Mouse (Mus musculus) embryonic facial prominence, embryonic 13.5 days (tissue): ENCODE data around the gene Sord. TPM values are rescaled to one million over a fixed set of nuclear protein-coding genes. Genes with fewer than 3 reads are reported as not detected.

ENCODE experiments used
- ATAC-seq: fragments of 200-750 bp; cut with Nextera tagmentation; 2 replicates; pipeline ENCODE4 v1.8.0; 2017; ENCODE audit warnings: low read depth; ENCODE audit not compliant: insufficient number of reproducible peaks, insufficient read depth, low FRiP score, low TSS enrichment
- H3K27ac ChIP-seq: fragments of 300-500 bp; sonication (generic); 2 replicates; pipeline ENCODE4 v1.5.1; 2015; ENCODE audit warnings: moderate library complexity, mild to moderate bottlenecking, inconsistent platforms
- H3K27me3 ChIP-seq: fragments of 300-500 bp; sonication (generic); 2 replicates; pipeline ENCODE4 v1.6.1; 2015; ENCODE audit warnings: mild to moderate bottlenecking, inconsistent platforms
- H3K36me3 ChIP-seq: fragments of 300-500 bp; sonication (generic); 2 replicates; pipeline ENCODE4 v1.6.1; 2015; ENCODE audit warnings: mild to moderate bottlenecking, inconsistent platforms
- H3K4me1 ChIP-seq: fragments of 300-500 bp; sonication (generic); 2 replicates; pipeline ENCODE4 v1.6.1; 2015; ENCODE audit warnings: inconsistent platforms
- H3K4me2 ChIP-seq: fragments of 300-500 bp; sonication (generic); 2 replicates; pipeline ENCODE4 v1.6.1; 2015; ENCODE audit warnings: moderate library complexity, mild to moderate bottlenecking, inconsistent platforms
- H3K4me3 ChIP-seq: fragments of 300-500 bp; sonication (generic); 2 replicates; pipeline ENCODE4 v1.5.1; 2015; ENCODE audit warnings: mild to moderate bottlenecking, inconsistent platforms
- H3K9ac ChIP-seq: fragments of 300-500 bp; sonication (generic); 2 replicates; pipeline ENCODE4 v1.6.1; 2015; ENCODE audit warnings: mild to moderate bottlenecking, inconsistent platforms
- H3K9me3 ChIP-seq: fragments of 300-500 bp; sonication (generic); 2 replicates; pipeline ENCODE4 v1.6.1; 2016; ENCODE audit warnings: inconsistent platforms
- WGBS: fragments of 180-500 bp; shearing (Covaris S2); methylation state at CpG from one replicate; pipeline ENCODE4 v1.1.7; 2015; ENCODE audit warnings: mixed read lengths; 5-methylcytosine and 5-hydroxymethylcytosine counted together
- polyA plus RNA-seq: library from polyadenylated mRNA; unstranded; fragments of >200 nt; fragmentation: Nextera tagmentation; extraction: Ambion mirVana; gene quantifications from 2 replicates; pipeline ENCODE4 v1.2.1, GENCODE M21; 2015

Sord gene
- polyA plus RNA-seq, 1 experiment from 2014 or later: 23.0 TPM

DNA sequence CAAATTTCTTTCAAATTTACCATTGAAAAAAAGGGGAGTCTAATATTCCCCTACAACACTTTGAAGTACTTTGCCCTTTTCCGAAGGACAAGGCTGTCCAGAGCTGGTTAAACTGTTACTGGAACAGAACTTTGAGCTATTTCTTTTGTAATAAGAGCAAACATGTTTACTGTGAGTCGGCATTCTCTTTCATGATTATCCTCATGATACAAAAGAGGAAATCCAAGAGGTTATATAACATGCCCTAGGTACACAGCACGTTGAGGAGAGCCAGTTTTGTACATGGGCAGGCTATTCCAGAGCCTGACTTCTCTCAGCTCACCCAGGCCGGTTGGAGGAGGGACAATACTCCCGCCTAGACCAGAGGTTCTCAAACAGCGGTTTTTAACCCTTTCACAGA, 7.4 kb downstream of the Sord start:
- Histone ChIP-seq H3K36me3 (no peaks in the 10 kb centered on the region), H3K9ac (no peak overlapping the region), H3K4me3 (no peak overlapping the region), H3K4me2 (no peak overlapping the region), H3K9me3 (no peaks in the 10 kb centered on the region), H3K4me1 (0 out of 2 replicates have a peak, but pooled peaks cover 3% of the 10 kb centered on the region), H3K27ac (no peak overlapping the region), H3K27me3 (no peaks in the 10 kb centered on the region)
- ATAC-seq: no peak
- 61% methylated on average over 6 of the region's 6 CpGs for WGBS

DNA sequence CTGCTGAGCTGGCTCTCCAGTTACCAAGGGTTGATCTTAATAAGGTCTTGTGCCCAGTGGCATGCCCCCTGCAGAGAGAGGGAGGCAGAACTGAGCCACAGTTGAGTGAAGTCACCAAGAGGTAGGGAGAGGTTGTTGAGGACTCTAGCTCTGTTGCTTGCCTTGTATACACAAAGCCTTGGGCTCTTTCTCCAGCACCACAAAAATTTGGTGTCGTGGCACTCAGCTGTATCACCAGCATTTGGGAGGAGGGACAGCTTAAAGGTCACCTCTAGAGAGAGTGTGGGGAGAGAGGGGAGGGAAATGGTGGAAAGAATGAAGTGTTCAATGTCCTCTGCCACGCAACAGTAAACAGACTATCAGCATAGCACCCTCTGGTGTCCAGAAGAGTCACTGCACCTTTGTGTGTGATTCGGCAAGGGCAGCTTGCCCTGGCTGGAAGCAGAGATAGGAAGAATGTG, 9.2 kb downstream of the Sord start:
- Histone ChIP-seq H3K27me3 (no peaks in the 10 kb centered on the region), H3K4me2 (no peak overlapping the region), H3K4me1 (0 out of 2 replicates have a peak, but pooled peaks cover 3% of the 10 kb centered on the region), H3K4me3 (no peak overlapping the region), H3K36me3 (no peaks in the 10 kb centered on the region), H3K9ac (no peak overlapping the region), H3K9me3 (no peaks in the 10 kb centered on the region), H3K27ac (no peak overlapping the region)
- WGBS: 4% methylated on average over 3 of the region's 3 CpGs
- peak; percentile 37; the same call in 1 of the 2 replicates for ATAC-seq

DNA sequence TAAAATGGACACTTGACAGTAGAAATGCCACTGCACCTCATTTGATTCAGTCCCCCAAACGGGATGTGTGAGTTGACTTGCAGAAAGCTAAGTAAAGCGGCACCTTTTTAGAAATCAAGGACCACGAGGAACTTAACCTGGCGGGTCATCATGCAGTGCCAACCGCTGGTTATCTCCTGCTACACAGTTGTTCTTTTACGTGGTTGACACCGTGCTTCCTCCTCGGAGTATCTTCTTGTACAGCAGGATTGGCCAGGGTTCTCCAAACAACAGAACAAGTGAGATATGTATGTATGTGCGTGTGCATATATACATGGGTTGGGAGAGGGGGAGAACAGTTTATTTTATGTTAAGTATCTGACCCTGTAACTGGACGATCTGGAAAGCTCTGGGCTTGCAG, 13.2 kb downstream of the Sord start:
- no peak overlapping the region for H3K4me3 ChIP-seq
- H3K36me3 ChIP-seq: no peaks in the 10 kb centered on the region
- no peaks in the 10 kb centered on the region for H3K9me3 ChIP-seq
- 86% methylated on average over 10 of the region's 10 CpGs for WGBS
- no peak overlapping the region for H3K27ac ChIP-seq
- no peak overlapping the region for H3K9ac ChIP-seq
- H3K4me2 ChIP-seq: no peak overlapping the region
- H3K27me3 ChIP-seq: no peaks in the 10 kb centered on the region
- ATAC-seq: no peak
- 0 out of 2 replicates have a peak, but pooled peaks cover 3% of the 10 kb centered on the region for H3K4me1 ChIP-seq

DNA sequence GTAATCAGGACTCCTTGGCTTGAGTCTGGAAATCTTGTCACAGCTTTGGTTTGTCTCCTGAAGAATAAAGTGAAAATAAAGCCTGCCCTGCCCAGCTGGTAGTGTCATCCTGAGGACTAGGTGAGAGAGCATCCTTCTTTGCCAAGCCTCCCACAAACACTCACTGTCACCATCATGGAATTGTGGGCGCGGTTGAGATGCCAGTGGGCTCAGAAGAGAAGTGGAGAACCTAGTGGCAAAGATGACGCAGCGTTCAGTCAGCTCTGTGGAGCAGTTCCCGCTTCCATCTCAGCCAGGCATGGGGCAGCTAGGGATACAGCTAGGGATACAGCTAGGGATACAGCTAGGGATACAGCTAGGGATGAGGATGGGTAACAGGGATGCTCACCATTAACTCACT, 21.4 kb downstream of the Sord start:
- no peak overlapping the region for H3K4me3 ChIP-seq
- 90% methylated on average over 5 of the region's 5 CpGs for WGBS
- no peak overlapping the region for H3K27ac ChIP-seq
- H3K4me2 ChIP-seq: no peak overlapping the region
- H3K27me3 ChIP-seq: no peaks in the 10 kb centered on the region
- H3K9me3 ChIP-seq: no peaks in the 10 kb centered on the region
- peaks cover 9% of the 10 kb centered on the region; the same call in 1 of the 2 replicates for H3K4me1 ChIP-seq
- no peaks in the 10 kb centered on the region for H3K36me3 ChIP-seq
- no peak overlapping the region for H3K9ac ChIP-seq
- ATAC-seq: no peak

DNA sequence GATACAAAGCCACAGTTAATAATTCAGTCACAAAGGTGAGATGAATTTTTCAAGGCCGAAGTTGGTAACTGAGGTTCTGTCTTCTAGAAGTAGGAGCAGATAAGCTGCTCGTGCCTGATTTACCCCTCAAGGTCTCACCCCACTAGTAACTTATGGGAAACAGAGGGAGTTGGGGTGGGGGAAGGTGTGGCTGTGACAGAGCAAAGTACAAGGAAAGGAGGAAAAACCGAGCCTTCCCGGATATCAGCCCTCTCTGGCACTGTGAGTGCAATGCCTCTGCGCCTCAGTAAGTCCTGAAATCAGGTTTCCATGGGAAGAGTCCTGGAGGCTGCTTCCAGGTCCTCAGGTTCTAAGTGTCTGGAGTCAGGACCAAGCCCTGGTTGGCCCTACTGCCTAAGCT, 26.2 kb downstream of the Sord start:
- Histone ChIP-seq H3K4me1 (peaks cover 12% of the 10 kb centered on the region), H3K36me3 (no peaks in the 10 kb centered on the region), H3K9me3 (no peaks in the 10 kb centered on the region), H3K27me3 (no peaks in the 10 kb centered on the region), H3K4me3 (no peak overlapping the region), H3K9ac (no peak overlapping the region), H3K27ac (no peak overlapping the region), H3K4me2 (no peak overlapping the region)
- ATAC-seq: no peak
- WGBS: 91% methylated on average over 5 of the region's 5 CpGs

DNA sequence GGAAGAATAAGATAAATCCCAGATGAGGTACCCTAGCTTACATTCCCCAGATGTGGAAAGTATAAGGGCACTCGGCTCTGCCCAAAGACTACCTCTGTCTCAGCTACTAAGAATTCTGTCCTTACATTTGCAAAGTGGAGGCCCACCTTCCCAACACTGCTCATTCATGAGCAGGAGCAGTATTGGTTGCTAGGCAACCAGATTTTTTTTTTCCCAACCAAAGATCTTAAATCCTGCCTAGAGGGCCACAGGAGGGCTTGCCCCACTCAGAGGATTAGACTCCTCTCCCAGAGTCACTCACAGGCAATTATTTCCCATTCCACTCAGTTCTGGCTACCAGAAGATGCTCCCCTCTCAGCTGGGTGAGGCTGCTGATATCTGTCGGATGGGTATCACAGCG, 30.1 kb downstream of the Sord start:
- Histone ChIP-seq H3K36me3 (no peaks in the 10 kb centered on the region), H3K9me3 (no peaks in the 10 kb centered on the region), H3K27me3 (no peaks in the 10 kb centered on the region), H3K9ac (no peak overlapping the region), H3K4me1 (peaks cover 8% of the 10 kb centered on the region), H3K4me2 (no peak overlapping the region), H3K27ac (no peak overlapping the region), H3K4me3 (no peak overlapping the region)
- no peak for ATAC-seq
- 60% methylated on average over 3 of the region's 3 CpGs for WGBS

DNA sequence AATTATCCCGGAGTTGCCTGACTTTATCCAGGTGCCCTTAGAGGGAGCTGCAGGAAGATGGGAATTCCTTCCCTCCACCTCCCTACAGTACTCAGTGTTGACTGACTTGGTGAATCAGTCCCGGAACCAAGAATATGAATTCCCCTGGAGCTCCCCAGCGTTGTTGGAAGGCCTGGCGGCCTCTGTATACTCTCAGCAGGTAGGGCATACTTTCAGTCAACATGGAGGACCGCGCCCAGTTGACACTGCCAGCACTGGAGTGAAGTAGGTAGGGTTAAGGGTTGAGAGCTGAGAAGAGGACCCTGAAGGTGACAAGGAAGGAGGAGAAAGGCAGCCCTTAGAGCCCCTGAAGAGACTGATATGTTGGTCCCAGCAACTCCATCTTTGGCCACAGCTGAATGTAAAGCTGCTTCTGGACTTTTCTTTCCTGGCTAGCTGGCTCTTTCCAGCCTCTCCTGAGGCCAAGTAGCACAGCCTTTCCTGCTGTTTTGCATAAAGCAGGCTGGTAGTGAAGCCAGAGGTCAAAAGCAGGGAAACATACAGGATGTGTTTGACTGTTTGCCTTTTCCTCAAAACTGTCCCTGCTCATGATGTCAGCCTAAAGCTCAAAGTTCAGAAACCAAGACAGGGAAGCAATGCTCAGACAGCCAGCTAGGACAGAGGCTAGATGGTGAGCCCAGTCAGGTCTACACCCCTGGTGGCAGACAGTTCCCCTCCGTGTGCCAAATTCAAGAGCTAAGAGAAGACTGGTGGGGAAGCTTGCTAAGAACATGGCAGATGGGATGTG, 32.1 kb downstream of the Sord start:
- no peak overlapping the region for H3K4me3 ChIP-seq
- no peak for ATAC-seq
- no peaks in the 10 kb centered on the region for H3K36me3 ChIP-seq
- 92% methylated on average over 7 of the region's 7 CpGs for WGBS
- no peak overlapping the region for H3K27ac ChIP-seq
- H3K4me1 ChIP-seq: peaks cover 8% of the 10 kb centered on the region
- H3K4me2 ChIP-seq: no peak overlapping the region
- no peaks in the 10 kb centered on the region for H3K9me3 ChIP-seq
- no peak overlapping the region for H3K9ac ChIP-seq
- no peaks in the 10 kb centered on the region for H3K27me3 ChIP-seq

DNA sequence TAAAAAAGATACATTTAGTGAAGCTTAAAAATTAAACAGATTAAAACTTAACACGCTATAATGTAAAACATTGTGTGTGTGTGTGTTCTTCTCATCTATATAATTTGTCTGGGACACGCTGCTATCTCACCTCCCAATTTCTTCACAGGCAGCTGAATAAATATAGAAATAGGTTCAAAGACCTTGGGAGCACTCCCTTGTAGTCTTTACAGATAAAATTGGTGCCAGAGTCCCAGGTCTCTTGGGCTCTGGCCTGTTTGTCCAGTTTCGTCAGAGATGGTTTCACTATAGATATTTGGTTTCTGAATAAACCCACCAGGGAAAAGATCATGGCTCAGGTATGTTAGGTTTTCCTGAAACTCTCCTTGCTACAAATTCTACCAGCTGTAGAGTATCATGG, 44.2 kb downstream of the Sord start:
- no peaks in the 10 kb centered on the region for H3K27me3 ChIP-seq
- H3K4me3 ChIP-seq: no peak overlapping the region
- no peak for ATAC-seq
- 79% methylated on average over 3 of the region's 3 CpGs for WGBS
- H3K36me3 ChIP-seq: no peaks in the 10 kb centered on the region
- no peak overlapping the region for H3K27ac ChIP-seq
- no peaks in the 10 kb centered on the region for H3K9me3 ChIP-seq
- H3K4me2 ChIP-seq: no peak overlapping the region
- H3K9ac ChIP-seq: no peak overlapping the region
- no peaks in the 10 kb centered on the region for H3K4me1 ChIP-seq

DNA sequence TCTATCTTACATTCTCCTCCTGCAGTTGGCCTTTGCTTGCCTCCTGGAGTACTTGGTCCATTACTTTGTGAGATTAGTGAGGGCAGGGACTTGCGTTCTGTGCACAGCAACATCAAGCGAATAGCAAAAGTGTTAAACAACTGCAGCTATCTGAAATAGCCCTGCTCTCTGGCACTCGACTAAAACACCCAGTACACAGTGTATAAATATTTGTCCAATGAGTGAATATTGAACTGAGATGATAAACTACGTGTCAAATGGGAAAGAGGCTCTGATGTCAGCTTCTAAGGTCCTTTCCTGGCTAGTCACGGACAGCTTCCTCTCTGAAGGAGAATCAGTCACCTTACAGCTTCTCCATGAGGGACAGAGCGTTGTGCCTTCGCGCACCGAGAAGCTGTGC, 49.5 kb downstream of the Sord start:
- WGBS: 85% methylated on average over 9 of the region's 9 CpGs
- no peak overlapping the region for H3K4me2 ChIP-seq

DNA sequence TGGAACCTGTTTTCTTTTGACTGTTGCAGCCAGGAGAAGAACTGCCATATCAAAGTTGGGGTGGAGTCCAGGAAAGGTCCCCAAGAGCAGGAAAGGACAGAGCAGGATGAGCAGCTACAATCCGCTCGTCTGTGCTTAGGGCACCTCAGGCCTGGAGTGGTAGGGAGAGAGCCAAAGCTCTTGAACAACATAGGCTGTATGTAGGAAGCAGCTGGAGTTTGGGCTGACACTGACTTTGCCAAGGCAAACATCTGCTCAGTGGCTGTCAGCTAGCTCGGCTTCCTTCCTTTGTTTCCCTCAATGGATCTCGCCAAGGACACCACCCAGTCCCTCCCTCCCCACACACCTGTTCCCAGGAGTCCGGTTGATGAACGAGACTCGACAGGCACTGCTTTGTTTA, 51.6 kb downstream of the Sord start:
- Histone ChIP-seq H3K4me3 (no peak overlapping the region), H3K36me3 (no peaks in the 10 kb centered on the region), H3K4me2 (no peak overlapping the region), H3K27me3 (peaks cover 1% of the 10 kb centered on the region; the same call in 1 of the 2 replicates), H3K9me3 (no peaks in the 10 kb centered on the region), H3K9ac (no peak overlapping the region), H3K4me1 (no peaks in the 10 kb centered on the region), H3K27ac (no peak overlapping the region)
- 67% methylated on average over 7 of the region's 7 CpGs for WGBS
- no peak for ATAC-seq

More for the DNA sequence above, 49.5 kb downstream of the Sord start:
- Histone ChIP-seq H3K9me3 (no peaks in the 10 kb centered on the region), H3K36me3 (no peaks in the 10 kb centered on the region), H3K9ac (no peak overlapping the region), H3K27me3 (no peaks in the 10 kb centered on the region), H3K27ac (no peak overlapping the region), H3K4me3 (no peak overlapping the region), H3K4me1 (no peaks in the 10 kb centered on the region)
- ATAC-seq: no peak

DNA sequence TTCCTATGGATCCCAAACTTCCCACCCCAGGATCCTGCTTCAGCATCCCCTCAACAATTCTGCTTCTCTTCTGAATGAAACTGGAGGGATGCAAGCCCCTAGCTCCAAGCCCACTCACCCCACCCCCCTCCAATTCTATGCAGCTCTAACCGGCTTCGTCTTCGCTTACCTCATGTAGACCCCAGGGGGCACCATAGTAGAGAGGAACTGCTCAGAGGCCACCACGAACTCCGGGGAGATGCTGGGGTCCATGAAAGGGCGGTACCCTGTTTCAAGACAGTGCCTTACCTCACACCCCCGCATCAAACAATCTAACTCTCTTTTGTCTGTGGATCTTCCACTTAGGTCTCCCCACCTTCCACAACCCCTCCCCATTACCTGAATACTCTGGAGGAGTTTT, 60.4 kb downstream of the Sord start:
- H3K27ac ChIP-seq: no peak overlapping the region
- peaks cover 77% of the 10 kb centered on the region for H3K27me3 ChIP-seq
- no peaks in the 10 kb centered on the region for H3K9me3 ChIP-seq
- H3K4me3 ChIP-seq: no peak overlapping the region
- 3% methylated on average over 7 of the region's 7 CpGs for WGBS
- no peaks in the 10 kb centered on the region for H3K36me3 ChIP-seq
- H3K4me2 ChIP-seq: no peak overlapping the region
- H3K9ac ChIP-seq: no peak overlapping the region
- ATAC-seq: no peak
- peaks cover 25% of the 10 kb centered on the region for H3K4me1 ChIP-seq

DNA sequence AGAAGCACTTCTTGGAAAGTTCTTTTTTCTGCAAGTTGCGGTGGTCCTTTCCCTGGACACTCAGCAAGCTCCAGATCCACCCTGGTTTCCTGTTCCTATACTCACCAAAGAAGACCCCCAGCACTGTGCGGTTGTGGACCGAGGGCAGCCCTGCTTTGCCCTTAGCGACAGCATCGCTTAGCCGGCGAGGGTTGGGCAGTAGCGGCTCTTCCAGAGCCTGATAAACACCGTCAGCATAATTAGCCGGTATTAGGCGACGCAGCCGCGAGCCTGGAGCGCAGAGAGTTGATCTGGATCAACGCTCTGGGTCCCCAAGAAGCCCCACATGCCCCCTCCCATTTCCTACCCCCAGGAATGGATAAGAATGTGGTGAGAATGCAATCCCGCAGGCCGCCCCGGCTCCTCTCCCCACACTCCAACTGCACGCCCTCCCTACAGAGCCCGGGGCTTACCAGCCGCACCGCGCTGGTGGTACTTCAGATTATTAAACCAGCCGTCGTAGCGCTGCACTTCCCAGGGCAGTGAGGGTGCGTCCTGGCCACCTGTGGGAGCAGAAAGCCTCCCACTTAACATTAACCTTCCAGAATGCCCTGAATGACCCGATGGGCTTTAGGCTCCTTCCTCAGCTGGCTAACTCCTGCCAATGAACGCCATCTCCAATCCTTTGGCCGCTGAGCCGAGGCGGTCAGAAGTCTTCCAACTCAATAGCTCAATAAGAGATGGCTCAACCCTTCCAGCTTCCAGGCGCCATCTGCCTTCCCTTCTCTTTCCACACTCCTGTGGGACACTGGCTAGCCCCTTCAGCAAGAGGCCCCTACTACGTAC, 62.9 kb downstream of the Sord start:
- no peak for ATAC-seq
- under 1% methylated on average over 35 of the region's 35 CpGs for WGBS

More for the DNA sequence above, 62.9 kb downstream of the Sord start:
- no peaks in the 10 kb centered on the region for H3K9me3 ChIP-seq
- H3K4me1 ChIP-seq: peaks cover 44% of the 10 kb centered on the region
- peaks cover 98% of the 10 kb centered on the region for H3K27me3 ChIP-seq
- peak overlapping the region; percentile 33 for H3K4me3 ChIP-seq
- no peak overlapping the region for H3K27ac ChIP-seq
- no peaks in the 10 kb centered on the region for H3K36me3 ChIP-seq
- no peak overlapping the region for H3K9ac ChIP-seq
- H3K4me2 ChIP-seq: peak overlapping the region; percentile 42
